Mouse (Mus musculus) heart, postnatal 0 days (tissue): ENCODE data around the gene Mboat7. TPM values are rescaled to one million over a fixed set of nuclear protein-coding genes. Genes with fewer than 3 reads are reported as not detected.
A peak's percentile ranks its signal among the peaks of the same experiment; 100 is the strongest.
"Not testable (repeated sequence)": the region's sequence is repeated elsewhere in the genome, so short reads cannot be mapped to it uniquely, and the experiment has no call there.

Experiments
- ATAC-seq: fragments of 200-750 bp; cut with Nextera tagmentation; 2 replicates; pipeline ENCODE4 v1.8.0; 2017; ENCODE audit warnings: low read depth, moderate number of reproducible peaks, moderate library complexity; ENCODE audit not compliant: insufficient read depth
- DNase-seq: peaks from one replicate; pipeline ENCODE4 v3.0.0-alpha.2; 2016; ENCODE audit warnings: low spot score
- H3K27ac ChIP-seq: fragments of 300-500 bp; sonication (generic); 2 replicates; pipeline ENCODE4 v1.5.1; 2014; ENCODE audit warnings: low read depth, mild to moderate bottlenecking
- H3K27me3 ChIP-seq: fragments of 300-500 bp; sonication (generic); 2 replicates; pipeline ENCODE4 v1.6.1; 2014; ENCODE audit warnings: low read length, mixed read lengths; ENCODE audit not compliant: control insufficient read depth, insufficient read depth
- H3K36me3 ChIP-seq: fragments of 300-500 bp; sonication (generic); replicated peaks from 2 replicates; pipeline ENCODE4 v1.6.1; 2014; ENCODE audit warnings: low read length, mixed read lengths; ENCODE audit not compliant: control insufficient read depth, insufficient read depth
- H3K4me1 ChIP-seq: fragments of 300-500 bp; sonication (generic); 2 replicates; pipeline ENCODE4 v1.6.1; 2014; ENCODE audit warnings: antibody characterized with exemption; ENCODE audit not compliant: control insufficient read depth, insufficient read depth
- H3K4me2 ChIP-seq: fragments of 300-500 bp; sonication (generic); 2 replicates; pipeline ENCODE4 v1.6.1; 2014; ENCODE audit warnings: low read depth, mild to moderate bottlenecking, low read length, moderate library complexity
- H3K4me3 ChIP-seq: fragments of 300-500 bp; sonication (generic); 2 replicates; pipeline ENCODE4 v1.5.1; 2014; ENCODE audit warnings: low read depth, low read length
- H3K9ac ChIP-seq: fragments of 300-500 bp; sonication (generic); replicated peaks from 2 replicates; pipeline ENCODE4 v1.6.1; 2014; ENCODE audit warnings: low read depth, low read length, mixed read lengths
- H3K9me3 ChIP-seq: fragments of 300-500 bp; sonication (generic); replicated peaks from 2 replicates; pipeline ENCODE4 v1.6.1; 2016; ENCODE audit warnings: low read length; ENCODE audit not compliant: control insufficient read depth
- CTCF ChIP-seq: IDR thresholded peaks from 2 replicates; pipeline ENCODE4 v1.5.1; 2016; ENCODE audit warnings: antibody characterized with exemption, control low read depth, low read depth
- EP300 ChIP-seq: IDR thresholded peaks from 2 replicates; pipeline ENCODE4 v1.6.1; 2016; ENCODE audit warnings: antibody characterized with exemption, low read depth
- WGBS: fragments of 180-500 bp; shearing (Covaris S2); extraction: QIAGEN DNeasy Blood & Tissue Kit; methylation state at CpG from one replicate; pipeline ENCODE4 v1.1.7; 2014; 5-methylcytosine and 5-hydroxymethylcytosine counted together
- polyA plus RNA-seq: library from polyadenylated mRNA; unstranded; fragments of >200 nt; fragmentation: Nextera tagmentation; extraction: Ambion mirVana; gene quantifications from 2 replicates; pipeline ENCODE4 v1.2.1, GENCODE M21; 2015
- total RNA-seq: library from RNA; depleted of rRNA; stranded (reverse); fragments of >200 nt; gene quantifications from 2 replicates; pipeline ENCODE4 v1.2.3, GENCODE M21; 2014; ENCODE audit warnings: low replicate concordance

Mboat7 gene
- total and polyA plus RNA-seq, 2 experiments from 2014 or later = 20.3 to 33.7 TPM

DNA sequence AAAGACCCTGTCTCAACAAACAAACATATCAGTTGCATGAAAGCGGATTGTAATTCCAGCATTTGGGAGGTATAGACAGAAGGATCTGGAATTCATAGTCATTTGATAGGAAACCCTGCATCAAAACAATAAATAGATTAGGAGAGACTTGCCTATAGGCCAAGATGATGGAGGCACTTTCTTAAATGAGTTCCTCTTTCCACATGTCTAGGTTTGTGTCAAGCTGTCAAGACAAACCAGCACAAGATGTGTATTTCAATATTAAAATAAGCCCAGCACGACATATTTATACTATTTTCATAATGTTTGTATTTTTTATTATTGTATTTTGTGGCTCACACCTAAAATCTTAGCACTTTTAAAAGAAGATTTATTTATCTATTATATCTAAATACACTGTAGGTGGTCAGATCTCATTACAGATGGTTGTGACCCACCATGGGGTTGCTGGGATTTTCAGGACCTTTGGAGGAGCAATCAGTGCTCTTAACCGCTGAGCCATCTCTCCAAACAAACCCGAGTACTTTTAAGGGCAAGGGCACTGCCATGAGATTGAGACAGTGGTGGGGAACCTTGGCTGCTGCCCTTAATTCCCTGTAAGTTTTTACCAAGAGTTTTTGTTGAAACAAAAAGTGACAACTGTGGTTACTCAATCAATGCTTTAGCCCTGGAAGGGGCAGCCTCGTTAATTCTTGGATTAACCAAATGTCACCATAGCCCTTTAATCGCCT lies 10.0 kb upstream of the Mboat7 start:
- WGBS = 21% methylated on average over 6 of the region's 6 CpGs
- DNase-seq (peak; percentile 30), ATAC-seq (peak; percentile 47)
- Histone ChIP-seq H3K27me3 (no peaks in the 10 kb centered on the region), H3K9me3 (no peaks in the 10 kb centered on the region), H3K4me3 (peak overlapping the region; percentile 66), H3K4me2 (peak overlapping the region; percentile 89), H3K27ac (peak overlapping the region; percentile 95), H3K4me1 (peaks cover 16% of the 10 kb centered on the region), H3K9ac (peak overlapping the region; percentile 71), H3K36me3 (peaks cover 49% of the 10 kb centered on the region)
- TF ChIP-seq EP300 (no peak), CTCF (no peak)

- no peak for ATAC-seq
- no peaks in the 10 kb centered on the region for H3K9me3 ChIP-seq
- H3K9ac ChIP-seq = no peak overlapping the region
- no peak overlapping the region for H3K4me3 ChIP-seq
- WGBS = 92% methylated on average over 6 of the region's 6 CpGs
- H3K36me3 ChIP-seq = peaks cover 48% of the 10 kb centered on the region
- TF ChIP-seq EP300 (no peak), CTCF (no peak)
- no peak overlapping the region for H3K4me2 ChIP-seq
- H3K4me1 ChIP-seq = no peaks in the 10 kb centered on the region; the same call in 1 of the 2 replicates
- no peak overlapping the region for H3K27ac ChIP-seq
- no peaks in the 10 kb centered on the region for H3K27me3 ChIP-seq
- no peak for DNase-seq
Measured at GRCm38 (mm10) chr7:3698471-3698870, 5.1 kb upstream of the Mboat7 start.

GRCm38 (mm10) chr7:3694949-3695305 lies 1.6 kb upstream of the Mboat7 start:
- not testable (repeated sequence) for H3K9me3 ChIP-seq, DNase-seq, ATAC-seq, H3K27me3 ChIP-seq
- Histone ChIP-seq H3K9ac (peak overlapping the region; percentile 75), H3K4me2 (peak overlapping the region; percentile 97), H3K4me1 (peaks cover 14% of the 10 kb centered on the region), H3K27ac (peak overlapping the region; percentile 91), H3K36me3 (peaks cover 38% of the 10 kb centered on the region), H3K4me3 (peak overlapping the region; percentile 76)
- 5% methylated on average over 9 of the region's 9 CpGs for WGBS

DNA sequence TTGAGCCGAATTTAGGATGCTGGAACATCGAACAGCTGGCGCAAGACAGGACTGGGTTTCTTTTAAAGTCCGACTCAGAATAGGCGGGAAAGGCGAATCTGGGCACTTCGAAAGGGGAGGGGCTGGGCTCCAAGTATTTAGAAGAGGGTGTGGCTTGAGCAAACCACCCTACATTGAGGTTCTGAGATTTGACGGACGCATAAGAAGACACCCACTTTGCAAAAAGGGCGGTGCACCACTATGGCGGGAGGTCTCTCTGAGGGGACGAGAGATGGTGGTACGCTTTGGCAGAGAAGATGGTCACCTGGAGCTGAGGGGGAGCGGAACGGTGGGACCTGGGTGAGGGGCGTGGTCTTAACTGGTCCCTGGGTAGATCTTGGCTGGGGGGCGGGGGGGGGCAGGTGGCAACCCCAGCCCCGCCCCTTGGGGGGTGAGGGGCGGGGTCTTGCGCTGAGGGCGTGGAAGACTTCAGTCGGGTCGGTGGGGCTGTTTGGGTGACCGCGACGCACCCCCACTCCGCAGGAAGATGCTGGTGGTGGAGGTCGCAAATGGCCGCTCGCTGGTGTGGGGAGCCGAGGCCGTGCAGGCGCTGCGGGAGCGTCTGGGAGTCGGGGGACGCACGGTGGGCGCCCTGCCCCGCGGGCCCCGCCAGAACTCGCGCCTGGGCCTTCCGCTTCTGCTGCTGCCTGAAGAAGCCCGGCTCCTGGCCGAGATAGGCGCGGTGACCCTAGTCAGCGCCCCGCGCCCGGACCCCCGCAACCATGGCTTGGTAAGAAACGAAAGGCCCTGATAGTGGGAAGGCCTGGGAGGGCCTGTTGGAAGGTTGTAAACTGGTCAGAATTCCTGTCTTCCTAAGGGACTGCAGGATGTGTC lies 989 bp upstream of the Mboat7 start:
- TF ChIP-seq EP300 (no peak), CTCF (no peak)
- Histone ChIP-seq H3K27ac (peak overlapping the region; percentile 91), H3K27me3 (no peaks in the 10 kb centered on the region), H3K4me2 (peak overlapping the region; percentile 97), H3K4me3 (peak overlapping the region; percentile 76), H3K4me1 (peaks cover 14% of the 10 kb centered on the region), H3K36me3 (peaks cover 32% of the 10 kb centered on the region), H3K9me3 (no peaks in the 10 kb centered on the region), H3K9ac (peak overlapping the region; percentile 75)
- DNase-seq = peak; percentile 93
- under 1% methylated on average over 52 of the region's 55 CpGs for WGBS
- peak; percentile 57 for ATAC-seq

DNA sequence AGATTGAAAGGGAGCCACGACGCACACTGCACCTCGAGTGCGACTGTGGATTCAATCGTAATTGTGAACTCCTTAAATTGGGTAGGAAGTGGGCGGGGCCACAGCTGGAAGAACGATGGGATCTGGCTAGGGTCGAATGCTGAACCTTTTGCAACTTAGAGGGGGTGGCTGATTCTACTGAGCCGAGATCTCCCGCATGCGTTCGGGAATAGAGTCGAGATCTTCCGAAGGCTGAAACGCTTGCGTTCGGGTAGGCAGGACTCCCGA lies 419 bp upstream of the Mboat7 start:
- Histone ChIP-seq H3K27ac (peak overlapping the region; percentile 91), H3K9ac (peak overlapping the region; percentile 75), H3K4me3 (peak overlapping the region; percentile 76), H3K4me2 (peak overlapping the region; percentile 97), H3K4me1 (peaks cover 14% of the 10 kb centered on the region), H3K27me3 (no peaks in the 10 kb centered on the region), H3K36me3 (peaks cover 27% of the 10 kb centered on the region), H3K9me3 (no peaks in the 10 kb centered on the region)
- ATAC-seq (no peak), DNase-seq (no peak)
- under 1% methylated on average over 18 of the region's 18 CpGs for WGBS
- TF ChIP-seq EP300 (no peak), CTCF (no peak)
